Comparison of ENCODE assay signal across 13 mouse cellular contexts in genomic region chr4:129023884-129024283, GRCm38 (mm10).
"Had no signal": no experiment of that assay in that cellular context is flagged by ENCODE, and none has a peak within 500 bp of the region (broad histone marks: within the 10 kb centered on the region; RNA-seq: fewer than 3 reads in every experiment).

No protein-coding gene starts in this region.

- H3K27ac ChIP-seq: left cerebral cortex, adult 2 months; limb, embryonic 10.5 days; midbrain, embryonic 13.5 days; neural tube, embryonic 15.5 days had no signal

- H3K27me3 ChIP-seq: liver, embryonic 15.5 days; midbrain, embryonic 13.5 days; neural tube, embryonic 15.5 days had no signal

- H3K4me3 ChIP-seq: left cerebral cortex, adult 2 months; limb, embryonic 10.5 days; liver, embryonic 15.5 days; midbrain, embryonic 13.5 days; myocyte; neural tube, embryonic 15.5 days had no signal

- H3K36me3 ChIP-seq: limb, embryonic 10.5 days; liver, embryonic 15.5 days; midbrain, embryonic 13.5 days; neural tube, embryonic 15.5 days had no signal

- DNase-seq: kidney, adult 8-10 months; kidney, postnatal 25 days; lung, adult 2 months; lung, postnatal 36 days; right cerebral cortex, adult 18-20 months; thymus, adult 18-20 months; thymus, postnatal 14 days had no signal
